In the genomic region with DNA sequence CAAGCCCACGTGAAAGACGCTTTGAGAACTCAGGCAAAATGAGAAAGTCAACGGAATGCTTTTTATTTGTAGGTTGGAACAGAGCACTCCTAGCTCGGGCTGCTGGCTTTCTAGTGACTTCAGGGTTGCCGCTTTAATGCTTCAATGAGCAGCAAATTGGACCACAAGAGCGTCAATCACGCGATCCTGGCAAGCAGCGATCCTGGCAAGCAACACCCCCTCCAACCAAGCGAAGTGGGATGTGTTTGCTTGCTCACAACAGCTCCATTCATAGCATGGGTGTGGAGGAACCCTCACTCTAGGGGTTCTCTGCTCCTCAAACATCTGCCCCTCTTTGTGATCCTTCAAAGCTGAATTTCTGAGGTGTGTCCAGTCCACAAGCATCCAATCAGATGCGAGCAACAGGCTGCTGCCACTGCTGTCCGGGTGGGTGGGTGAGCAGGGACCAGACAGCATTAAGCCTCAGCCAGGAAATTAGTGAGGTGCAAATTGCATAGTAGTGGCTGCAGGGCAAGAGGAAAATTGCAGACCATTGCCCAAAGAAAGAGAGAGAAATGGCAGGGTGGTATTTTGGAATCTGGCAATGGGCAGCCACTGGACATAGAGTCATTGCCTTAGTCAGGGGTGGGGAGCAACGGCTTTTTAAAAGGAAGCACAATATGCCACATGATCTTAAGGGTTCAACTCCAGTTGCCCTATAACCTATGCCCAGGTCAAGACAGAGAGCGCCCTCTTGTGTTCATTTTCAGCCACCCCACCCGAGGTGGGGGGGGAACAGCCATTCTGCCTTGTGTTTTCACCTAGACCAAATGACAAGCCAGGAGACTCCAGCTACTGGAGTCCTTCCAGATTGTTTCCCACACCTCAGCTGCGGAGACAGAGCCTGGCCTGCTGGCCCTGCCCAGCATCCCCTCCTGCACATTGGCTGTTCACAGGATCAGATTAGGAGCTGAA, we compare ENCODE assay signal across 8 mouse cellular contexts. TPM values are rescaled to one million over a fixed set of nuclear protein-coding genes. Genes with fewer than 3 reads are reported as not detected.
DNase-seq lines count a peak whose midpoint lies in the region; ATAC-seq and TF ChIP-seq lines count a peak whose summit lies in the region.

No protein-coding gene starts in this region.

- TF ChIP-seq CTCF in left cerebral cortex, adult 2 months (IDR thresholded peaks at IDR 0.05) = peak; percentile 53

- no peak overlapping the region for H3K27ac ChIP-seq in left cerebral cortex, adult 2 months

- ATAC-seq in activated CD4-positive, CD25-positive, alpha-beta regulatory T cell, adult 4 months = no peak

- no peak for DNase-seq in left cerebral cortex, adult 2 months (ENCODE audit: extremely low spot score in 1 of 2, low spot score in 2 of 2)
- DNase-seq in left cerebral cortex, adult 8-10 months (ENCODE audit: low spot score in 2 of 2) = no peak
- DNase-seq in Muller cell, postnatal 12 days (ENCODE audit: inconsistent ontology term) = peak; percentile 96
- DNase-seq in fibroblast of lung, adult 2 months (ENCODE audit: low read depth) = peak; percentile 80
- DNase-seq in kidney, postnatal 10 days = peak; percentile 62
- peak; percentile 67 for DNase-seq in testis, postnatal 10 days (ENCODE audit: low spot score)
- no peak for DNase-seq in layer of hippocampus, adult 9-10 months (ENCODE audit: low spot score)

- H3K4me3 ChIP-seq in left cerebral cortex, adult 2 months = no peak overlapping the region

- intact Hi-C loops in left cerebral cortex, adult 2 months (cut with DNase I) = no loop called here

RNA-seq across cellular contexts. Expression of a gene that starts 5.4 kb away (rescaled TPM):
- total RNA-seq in left cerebral cortex, adult 2 months (2021) = not detected
- total RNA-seq in left cerebral cortex, adult 8-10 months (2022) = not detected
- polyA plus RNA-seq in activated CD4-positive, CD25-positive, alpha-beta regulatory T cell, adult 4 months (2017; shearing (Covaris generic)) = 1 to 10 TPM in 1 of 2 experiments, not detected in 1; 1.3 TPM

Comparison
In these comparisons a context has a peak if more than half of its experiments do, and no peak if none do; other contexts are left out.
1. DNase-seq: peak in Muller cell, postnatal 12 days (single experiment), fibroblast of lung, adult 2 months (single experiment), kidney, postnatal 10 days (single experiment) and testis, postnatal 10 days (single experiment); none in left cerebral cortex, adult 2 months (0 of 2), left cerebral cortex, adult 8-10 months (0 of 2) and layer of hippocampus, adult 9-10 months (single experiment).